Mouse (Mus musculus) G1E (cell line): ENCODE data around the gene Hsf4.

Experiments
- CTCF ChIP-seq: IDR thresholded peaks from 2 replicates; pipeline ENCODE4 v1.5.1; 2012; ENCODE audit warnings: low read depth, low read length, inconsistent platforms, mixed read lengths
- GATA1 ChIP-seq: IDR thresholded peaks from 2 replicates; pipeline ENCODE4 v1.6.1; 2012; ENCODE audit warnings: borderline replicate concordance, low read length, inconsistent platforms, mixed read lengths
- GATA2 ChIP-seq: IDR thresholded peaks from 2 replicates; pipeline ENCODE4 v1.6.1; 2012; ENCODE audit warnings: low read depth, low read length, inconsistent platforms, borderline replicate concordance
- POLR2AphosphoS5 ChIP-seq: IDR thresholded peaks from 2 replicates; pipeline ENCODE4 v1.6.1; 2012; ENCODE audit warnings: low read depth, low read length, inconsistent platforms; ENCODE audit not compliant: insufficient replicate concordance
- TAL1 ChIP-seq: conservative IDR thresholded peaks from 2 replicates; pipeline ENCODE4 v1.6.1; 2012; ENCODE audit warnings: low read depth, low read length, inconsistent platforms, mixed read lengths

DNA sequence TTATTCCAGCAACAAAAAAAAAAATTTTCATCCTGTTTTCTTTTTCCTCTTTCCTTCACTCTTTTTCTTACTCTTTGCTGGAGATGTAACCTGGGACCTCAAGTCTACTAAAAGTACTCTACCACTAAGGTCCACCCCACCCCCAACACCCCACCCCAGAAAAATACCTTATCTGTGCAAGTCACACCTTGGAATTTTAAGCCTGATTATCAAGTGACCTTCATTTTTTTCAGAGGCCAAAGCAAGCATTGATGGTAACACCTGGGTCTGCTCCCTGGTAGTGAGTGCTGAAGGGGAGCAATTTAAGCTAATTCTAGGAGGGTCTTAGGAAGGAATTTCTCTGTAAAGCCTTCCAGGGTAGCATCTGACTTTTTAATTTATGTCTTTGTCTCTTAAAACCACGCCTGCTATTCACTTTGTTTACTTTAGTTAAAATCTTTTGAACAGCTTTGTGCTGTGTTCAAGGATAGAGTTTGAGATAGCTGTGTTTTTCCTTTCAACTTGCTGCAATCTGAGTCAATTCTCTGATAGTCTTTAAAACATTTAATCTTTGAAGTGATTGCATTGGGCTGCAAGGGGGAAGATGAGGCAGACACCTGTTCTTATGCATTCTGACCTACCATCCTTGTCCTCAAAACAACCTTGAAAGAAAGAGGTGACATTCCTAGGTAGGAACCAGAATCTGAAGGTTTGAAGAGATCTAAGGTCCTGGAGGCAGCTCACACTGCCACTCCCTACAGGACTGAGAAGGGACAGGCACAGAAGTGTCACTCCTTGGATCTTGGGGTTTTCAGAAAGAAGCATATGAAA, 36.3 kb upstream of the Hsf4 start:
- TF ChIP-seq GATA1 = no peak
- no peak for TF ChIP-seq CTCF
- no peak for TF ChIP-seq TAL1
- no peak for TF ChIP-seq POLR2AphosphoS5
- TF ChIP-seq GATA2 = no peak
